Mouse (Mus musculus): ENCODE measurements around the gene Fam53a. TPM values are rescaled to one million over a fixed set of nuclear protein-coding genes. Genes with fewer than 3 reads are reported as not detected.

The Fam53a gene
- polyA plus RNA-seq, 2 experiments: 7.3 to 17.9 TPM

GRCm38 (mm10) chr5:33623766-33624165, 5.7 kb downstream of the Fam53a start:
- 72% methylated on average over 3 of the region's 3 CpGs for WGBS (ENCODE audit: insufficient replicate concordance)
- no peaks in the 10 kb centered on the region for H3K27me3 ChIP-seq (ENCODE audit: control insufficient read depth, insufficient read depth, low read length)

DNA sequence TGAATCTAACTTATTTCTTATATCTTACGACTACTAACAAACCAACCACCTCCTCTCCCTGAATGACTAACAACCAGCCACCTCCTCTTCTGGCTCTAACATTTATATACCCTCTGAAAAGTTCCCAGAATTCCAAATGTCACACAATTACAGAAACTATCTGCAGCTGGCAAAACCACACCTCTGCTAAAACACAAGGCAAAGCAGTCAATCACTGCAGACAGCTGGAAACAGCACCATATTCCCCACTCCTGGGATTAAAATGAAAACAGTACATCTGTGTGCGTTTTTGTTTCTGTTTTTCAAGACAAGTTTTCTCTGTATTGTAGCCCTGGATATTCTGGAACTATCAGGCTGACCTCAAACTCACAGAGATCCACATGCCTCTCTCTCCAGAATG, 6.8 kb downstream of the Fam53a start:
- Histone ChIP-seq H3K4me1 (replicated peaks; ENCODE audit: control insufficient read depth in 2 of 2, insufficient read depth in 2 of 2, low read length in 1 of 2) (peaks cover under 1% of the 10 kb centered on the region in 2 experiments; a peak in 3 of 4 replicates), H3K36me3 (replicated peaks; ENCODE audit: control insufficient read depth, insufficient read depth, low read depth) (no peaks in the 10 kb centered on the region), H3K9me3 (ENCODE audit: control insufficient read depth, low read length) (no peaks in the 10 kb centered on the region), H3K4me3 (ENCODE audit: insufficient read depth in 1 of 2, low read depth in 2 of 2, low read length in 2 of 2) (no peak overlapping the region), H3K27me3 (ENCODE audit: control insufficient read depth, insufficient read depth, low read length) (no peaks in the 10 kb centered on the region), H3K9ac (replicated peaks) (no peak overlapping the region), H3K4me2 (ENCODE audit: low read depth) (no peak overlapping the region), H3K27ac (no peak overlapping the region)
- ATAC-seq (ENCODE audit: insufficient read depth) (no peak), DNase-seq (ENCODE audit: low read depth in 3 of 3, low spot score in 3 of 3) (no peak)
- whole genome bisulfite sequencing (ENCODE audit: insufficient replicate concordance): 76% methylated on average over 2 of the region's 2 CpGs
- no peak for TF ChIP-seq CTCF (IDR thresholded peaks at IDR 0.05; ENCODE audit: low read depth)
- TF ChIP-seq EP300 (IDR thresholded peaks at IDR 0.05; ENCODE audit: low read depth): no peak

More at GRCm38 (mm10) chr5:33623766-33624165, 5.7 kb downstream of the Fam53a start:
- H3K27ac ChIP-seq: no peak overlapping the region
- peaks cover 5 to 7% of the 10 kb centered on the region in 2 experiments for H3K4me1 ChIP-seq (replicated peaks; ENCODE audit: control insufficient read depth in 2 of 2, insufficient read depth in 2 of 2, low read length in 1 of 2)
- DNase-seq (ENCODE audit: low read depth in 3 of 3, low spot score in 3 of 3) (no peak), ATAC-seq (ENCODE audit: insufficient read depth) (no peak)
- no peaks in the 10 kb centered on the region for H3K36me3 ChIP-seq (replicated peaks; ENCODE audit: control insufficient read depth, insufficient read depth, low read depth)
- H3K4me2 ChIP-seq (ENCODE audit: low read depth): no peak overlapping the region
- TF ChIP-seq EP300 (IDR thresholded peaks at IDR 0.05; ENCODE audit: low read depth) (no peak), CTCF (IDR thresholded peaks at IDR 0.05; ENCODE audit: low read depth) (no peak)
- no peaks in the 10 kb centered on the region for H3K9me3 ChIP-seq (ENCODE audit: control insufficient read depth, low read length)
- H3K9ac ChIP-seq (replicated peaks): no peak overlapping the region
- H3K4me3 ChIP-seq (ENCODE audit: insufficient read depth in 1 of 2, low read depth in 2 of 2, low read length in 2 of 2): no peak overlapping the region

- H3K9me3 ChIP-seq (ENCODE audit: control insufficient read depth, low read length): no peaks in the 10 kb centered on the region
- WGBS (ENCODE audit: insufficient replicate concordance): 79% methylated on average over 6 of the region's 6 CpGs
- no peak overlapping the region for H3K4me2 ChIP-seq (ENCODE audit: low read depth)
- no peak for ATAC-seq (ENCODE audit: insufficient read depth)
- peaks cover 4% of the 10 kb centered on the region; the same call in 1 of the 2 replicates for H3K36me3 ChIP-seq (replicated peaks; ENCODE audit: control insufficient read depth, insufficient read depth, low read depth)
- H3K4me3 ChIP-seq (ENCODE audit: insufficient read depth in 1 of 2, low read depth in 2 of 2, low read length in 2 of 2): no peak overlapping the region
- DNase-seq (ENCODE audit: low read depth in 3 of 3, low spot score in 3 of 3): no peak
- TF ChIP-seq CTCF (IDR thresholded peaks at IDR 0.05; ENCODE audit: low read depth) (no peak), EP300 (IDR thresholded peaks at IDR 0.05; ENCODE audit: low read depth) (no peak)
- H3K27ac ChIP-seq: no peak overlapping the region
- H3K27me3 ChIP-seq (ENCODE audit: control insufficient read depth, insufficient read depth, low read length): no peaks in the 10 kb centered on the region
- H3K9ac ChIP-seq (replicated peaks): no peak overlapping the region
- H3K4me1 ChIP-seq (replicated peaks; ENCODE audit: control insufficient read depth in 2 of 2, insufficient read depth in 2 of 2, low read length in 1 of 2): no peaks in the 10 kb centered on the region
Observed at GRCm38 (mm10) chr5:33614391-33614790, 15.0 kb downstream of the Fam53a start.

- no peaks in the 10 kb centered on the region for H3K4me1 ChIP-seq (replicated peaks; ENCODE audit: control insufficient read depth in 2 of 2, insufficient read depth in 2 of 2, low read length in 1 of 2)
- ATAC-seq (ENCODE audit: insufficient read depth) (no peak), DNase-seq (ENCODE audit: low read depth in 3 of 3, low spot score in 3 of 3) (no peak)
- no peaks in the 10 kb centered on the region for H3K27me3 ChIP-seq (ENCODE audit: control insufficient read depth, insufficient read depth, low read length)
- TF ChIP-seq EP300 (IDR thresholded peaks at IDR 0.05; ENCODE audit: low read depth) (no peak), CTCF (IDR thresholded peaks at IDR 0.05; ENCODE audit: low read depth) (no peak)
- no peak overlapping the region for H3K9ac ChIP-seq (replicated peaks)
- H3K4me3 ChIP-seq (ENCODE audit: insufficient read depth in 1 of 2, low read depth in 2 of 2, low read length in 2 of 2): no peak overlapping the region
- H3K4me2 ChIP-seq (ENCODE audit: low read depth): no peak overlapping the region
- 76% methylated on average over 1 of the region's 1 CpGs for WGBS (ENCODE audit: insufficient replicate concordance)
- no peak overlapping the region for H3K27ac ChIP-seq
- peaks cover 8% of the 10 kb centered on the region; the same call in 1 of the 2 replicates for H3K36me3 ChIP-seq (replicated peaks; ENCODE audit: control insufficient read depth, insufficient read depth, low read depth)
- H3K9me3 ChIP-seq (ENCODE audit: control insufficient read depth, low read length): no peaks in the 10 kb centered on the region
Observed at GRCm38 (mm10) chr5:33611795-33612194, 17.6 kb downstream of the Fam53a start.

- H3K9me3 ChIP-seq (ENCODE audit: control insufficient read depth, low read length): no peaks in the 10 kb centered on the region
- no peak overlapping the region for H3K4me3 ChIP-seq (ENCODE audit: insufficient read depth in 1 of 2, low read depth in 2 of 2, low read length in 2 of 2)
- 62% methylated on average over 1 of the region's 1 CpGs for WGBS (ENCODE audit: insufficient replicate concordance)
- no peaks in the 10 kb centered on the region for H3K27me3 ChIP-seq (ENCODE audit: control insufficient read depth, insufficient read depth, low read length)
- H3K36me3 ChIP-seq (replicated peaks; ENCODE audit: control insufficient read depth, insufficient read depth, low read depth): peaks cover 4% of the 10 kb centered on the region; the same call in 1 of the 2 replicates
- H3K4me2 ChIP-seq (ENCODE audit: low read depth): no peak overlapping the region
- ATAC-seq (ENCODE audit: insufficient read depth) (no peak), DNase-seq (ENCODE audit: low read depth in 3 of 3, low spot score in 3 of 3) (no peak)
- no peak overlapping the region for H3K9ac ChIP-seq (replicated peaks)
- TF ChIP-seq CTCF (IDR thresholded peaks at IDR 0.05; ENCODE audit: low read depth) (no peak), EP300 (IDR thresholded peaks at IDR 0.05; ENCODE audit: low read depth) (no peak)
- H3K27ac ChIP-seq: no peak overlapping the region
- no peaks in the 10 kb centered on the region for H3K4me1 ChIP-seq (replicated peaks; ENCODE audit: control insufficient read depth in 2 of 2, insufficient read depth in 2 of 2, low read length in 1 of 2)
Observed at GRCm38 (mm10) chr5:33609226-33609625, 20.2 kb downstream of the Fam53a start.
